Mouse (Mus musculus) E14TG2a.4 (cell line): Measurements from ENCODE around the gene Olfr447.

ENCODE experiments used
- CTCF ChIP-seq: conservative IDR thresholded peaks from 2 replicates; pipeline ENCODE4 v1.5.1; 2014; ENCODE audit warnings: low read length
- POU5F1 ChIP-seq: IDR thresholded peaks from 2 replicates; pipeline ENCODE4 v1.6.1; 2014; ENCODE audit warnings: low read length, borderline replicate concordance

GRCm38 (mm10) chr6:42890141-42890540 lies 18.5 kb upstream of the Olfr447 start, which contains the start of gene Olfr448:
- TF ChIP-seq CTCF (no peak), POU5F1 (no peak)
